Mouse (Mus musculus): ENCODE measurements at regions not wholly inside any gene's neighbourhood (a gene's known extent, or its start where the extent isn't known, plus 50 kb on each side); places are given as distances from the start of the nearest gene placed in this dataset.
A peak's percentile ranks its signal among the peaks of the same experiment; 100 is the strongest.

- TF ChIP-seq POLR2A (IDR thresholded peaks at IDR 0.05; ENCODE audit: insufficient read depth, low read depth, low read length): no peak
- no peak for TF ChIP-seq CTCF (IDR thresholded peaks at IDR 0.05; ENCODE audit: insufficient read depth, low read depth, low read length)
- WGBS: 80% methylated on average over 15 of the region's 15 CpGs
- Histone ChIP-seq H3K27ac (ENCODE audit: insufficient read depth, low read depth, low read length) (no peak overlapping the region), H3K4me1 (ENCODE audit: control insufficient read depth, insufficient read depth, low read length) (peaks cover 14% of the 10 kb centered on the region), H3K4me3 (ENCODE audit: insufficient read depth, low read depth, low read length) (no peak overlapping the region)
These were observed 842.1 kb upstream of the Car8 start for GRCm38 (mm10) chr4:9080821-9081493.

GRCm38 (mm10) chr4:9079828-9080245, 841.0 kb upstream of the Car8 start:
- 75% methylated on average over 4 of the region's 4 CpGs for WGBS
- Histone ChIP-seq H3K4me3 (ENCODE audit: insufficient read depth, low read depth, low read length) (no peak overlapping the region), H3K27ac (ENCODE audit: insufficient read depth, low read depth, low read length) (no peak overlapping the region), H3K4me1 (ENCODE audit: control insufficient read depth, insufficient read depth, low read length) (peaks cover 14% of the 10 kb centered on the region)
- TF ChIP-seq CTCF (IDR thresholded peaks at IDR 0.05; ENCODE audit: insufficient read depth, low read depth, low read length): no peak
- TF ChIP-seq POLR2A (IDR thresholded peaks at IDR 0.05; ENCODE audit: insufficient read depth, low read depth, low read length): no peak

- TF ChIP-seq CTCF (IDR thresholded peaks at IDR 0.05; ENCODE audit: insufficient read depth, low read depth, low read length): no peak
- no peak for TF ChIP-seq POLR2A (IDR thresholded peaks at IDR 0.05; ENCODE audit: insufficient read depth, low read depth, low read length)
- 77% methylated on average over 2 of the region's 2 CpGs for whole genome bisulfite sequencing
- H3K4me1 ChIP-seq (ENCODE audit: control insufficient read depth, insufficient read depth, low read length): peaks cover 6% of the 10 kb centered on the region; the same call in 1 of the 2 replicates
These were observed 835.6 kb upstream of the Car8 start for GRCm38 (mm10) chr4:9074447-9074846.

GRCm38 (mm10) chr4:9073736-9074428, 835.0 kb upstream of the Car8 start:
- Histone ChIP-seq H3K4me3 (ENCODE audit: insufficient read depth, low read depth, low read length) (no peak overlapping the region), H3K27ac (ENCODE audit: insufficient read depth, low read depth, low read length) (no peak overlapping the region), H3K4me1 (ENCODE audit: control insufficient read depth, insufficient read depth, low read length) (peaks cover 6% of the 10 kb centered on the region; the same call in 1 of the 2 replicates)
- WGBS: 79% methylated on average over 8 of the region's 8 CpGs
- TF ChIP-seq CTCF (IDR thresholded peaks at IDR 0.05; ENCODE audit: insufficient read depth, low read depth, low read length): no peak
- TF ChIP-seq POLR2A (IDR thresholded peaks at IDR 0.05; ENCODE audit: insufficient read depth, low read depth, low read length): no peak

More at GRCm38 (mm10) chr4:9074447-9074846, 835.6 kb upstream of the Car8 start:
- H3K4me3 ChIP-seq (ENCODE audit: insufficient read depth, low read depth, low read length): no peak overlapping the region
- H3K27ac ChIP-seq (ENCODE audit: insufficient read depth, low read depth, low read length): no peak overlapping the region

GRCm38 (mm10) chr4:9072321-9072720, 833.5 kb upstream of the Car8 start:
- Histone ChIP-seq H3K4me3 (ENCODE audit: insufficient read depth, low read depth, low read length) (no peak overlapping the region), H3K4me1 (ENCODE audit: control insufficient read depth, insufficient read depth, low read length) (peaks cover 10% of the 10 kb centered on the region), H3K27ac (ENCODE audit: insufficient read depth, low read depth, low read length) (no peak overlapping the region)
- TF ChIP-seq POLR2A (IDR thresholded peaks at IDR 0.05; ENCODE audit: insufficient read depth, low read depth, low read length): no peak
- TF ChIP-seq CTCF (IDR thresholded peaks at IDR 0.05; ENCODE audit: insufficient read depth, low read depth, low read length): no peak
- 88% methylated on average over 5 of the region's 5 CpGs for WGBS

GRCm38 (mm10) chr4:9067874-9068273, 829.0 kb upstream of the Car8 start:
- no peak for TF ChIP-seq CTCF (IDR thresholded peaks at IDR 0.05; ENCODE audit: insufficient read depth, low read depth, low read length)
- no peak for TF ChIP-seq POLR2A (IDR thresholded peaks at IDR 0.05; ENCODE audit: insufficient read depth, low read depth, low read length)
- H3K27ac ChIP-seq (ENCODE audit: insufficient read depth, low read depth, low read length): 0 out of 2 replicates have a peak overlapping the region, but pooled peaks have one; percentile 30
- 42% methylated on average over 2 of the region's 2 CpGs for WGBS
- no peak overlapping the region for H3K4me3 ChIP-seq (ENCODE audit: insufficient read depth, low read depth, low read length)
- H3K4me1 ChIP-seq (ENCODE audit: control insufficient read depth, insufficient read depth, low read length): peaks cover 4% of the 10 kb centered on the region

GRCm38 (mm10) chr4:9065981-9066815, 827.4 kb upstream of the Car8 start:
- H3K4me1 ChIP-seq (ENCODE audit: control insufficient read depth, insufficient read depth, low read length): peaks cover 4% of the 10 kb centered on the region
- 65% methylated on average over 10 of the region's 10 CpGs for WGBS
- no peak overlapping the region for H3K4me3 ChIP-seq (ENCODE audit: insufficient read depth, low read depth, low read length)
- no peak overlapping the region for H3K27ac ChIP-seq (ENCODE audit: insufficient read depth, low read depth, low read length)
- TF ChIP-seq CTCF (IDR thresholded peaks at IDR 0.05; ENCODE audit: insufficient read depth, low read depth, low read length) (no peak), POLR2A (IDR thresholded peaks at IDR 0.05; ENCODE audit: insufficient read depth, low read depth, low read length) (no peak)

- Histone ChIP-seq H3K4me3 (ENCODE audit: insufficient read depth, low read depth, low read length) (no peak overlapping the region), H3K27ac (ENCODE audit: insufficient read depth, low read depth, low read length) (no peak overlapping the region), H3K4me1 (ENCODE audit: control insufficient read depth, insufficient read depth, low read length) (peaks cover 5% of the 10 kb centered on the region; the same call in 1 of the 2 replicates)
- WGBS: 65% methylated on average over 3 of the region's 3 CpGs
- no peak for TF ChIP-seq CTCF (IDR thresholded peaks at IDR 0.05; ENCODE audit: insufficient read depth, low read depth, low read length)
- no peak for TF ChIP-seq POLR2A (IDR thresholded peaks at IDR 0.05; ENCODE audit: insufficient read depth, low read depth, low read length)
These were observed 823.1 kb upstream of the Car8 start for GRCm38 (mm10) chr4:9061941-9062340.
